Mouse (Mus musculus) ES-Bruce4 (cell line): ENCODE measurements around the gene Baiap2l2. TPM values are rescaled to one million over a fixed set of nuclear protein-coding genes. Genes with fewer than 3 reads are reported as not detected.
A peak's percentile ranks its signal among the peaks of the same experiment; 100 is the strongest.

Experiments used
- H3K27ac ChIP-seq: 2 replicates; pipeline ENCODE4 v1.5.1; 2012; ENCODE audit warnings: low read length, inconsistent platforms; ENCODE audit not compliant: insufficient read depth
- H3K27me3 ChIP-seq: 2 replicates; pipeline ENCODE4 v1.6.1; 2012; ENCODE audit warnings: mild to moderate bottlenecking, low read length, inconsistent platforms; ENCODE audit not compliant: control insufficient read depth, poor library complexity, insufficient read depth, severe bottlenecking
- H3K36me3 ChIP-seq: 2 replicates; pipeline ENCODE4 v1.6.1; 2012; ENCODE audit warnings: inconsistent platforms, mild to moderate bottlenecking, low read length, moderate library complexity; ENCODE audit not compliant: control insufficient read depth, poor library complexity, insufficient read depth, severe bottlenecking
- H3K4me1 ChIP-seq: one replicate; pipeline ENCODE4 v1.8.1; 2011; ENCODE audit warnings: low read length; ENCODE audit not compliant: control insufficient read depth, insufficient read depth
- H3K4me3 ChIP-seq: 2 replicates; pipeline ENCODE4 v1.5.1; 2011; ENCODE audit warnings: low read depth, mild to moderate bottlenecking, low read length
- H3K9ac ChIP-seq: 2 replicates; pipeline ENCODE4 v1.6.1; 2012; ENCODE audit warnings: low read depth, mild to moderate bottlenecking, inconsistent platforms; ENCODE audit not compliant: poor library complexity, severe bottlenecking
- H3K9me3 ChIP-seq: replicated peaks from 2 replicates; pipeline ENCODE4 v1.6.1; 2012; ENCODE audit warnings: mild to moderate bottlenecking, low read length, inconsistent platforms; ENCODE audit not compliant: control insufficient read depth, poor library complexity, insufficient read depth, severe bottlenecking
- CTCF ChIP-seq: IDR thresholded peaks from one replicate; pipeline ENCODE4 v1.8.1; 2011; ENCODE audit warnings: low read depth, low read length
- EP300 ChIP-seq: IDR thresholded peaks from 2 replicates; pipeline ENCODE4 v1.6.1; 2011; ENCODE audit warnings: low read depth, low read length; ENCODE audit not compliant: insufficient read depth
- POLR2A ChIP-seq: IDR thresholded peaks from one replicate; pipeline ENCODE4 v1.8.1; 2011; ENCODE audit warnings: low read length; ENCODE audit not compliant: insufficient read depth
- polyA plus RNA-seq: library from polyadenylated mRNA; stranded (reverse); fragments of >200 nt; gene quantifications from 2 replicates; pipeline ENCODE4 v1.2.4, GENCODE M21; 2011; ENCODE audit warnings: low read depth; ENCODE audit not compliant: missing spikeins, insufficient read depth, insufficient read length

Gene Baiap2l2
- polyA plus RNA-seq, 1 experiment, result 0.69 TPM

- Histone ChIP-seq H3K4me1 (peaks cover 2% of the 10 kb centered on the region), H3K4me3 (no peak overlapping the region), H3K9ac (no peak overlapping the region), H3K27me3 (no peaks in the 10 kb centered on the region), H3K36me3 (no peaks in the 10 kb centered on the region), H3K9me3 (no peaks in the 10 kb centered on the region), H3K27ac (no peak overlapping the region)
- TF ChIP-seq CTCF (no peak), EP300 (no peak), POLR2A (no peak)
Measured at GRCm38 (mm10) chr15:79282434-79282833, 2.9 kb downstream of the Baiap2l2 start.

- H3K4me3 ChIP-seq, result peak overlapping the region; percentile 41
- no peaks in the 10 kb centered on the region for H3K9me3 ChIP-seq
- peak overlapping the region; percentile 46 for H3K9ac ChIP-seq
- H3K4me1 ChIP-seq, result peaks cover 2% of the 10 kb centered on the region
- no peaks in the 10 kb centered on the region for H3K27me3 ChIP-seq
- peak overlapping the region; percentile 85 for H3K27ac ChIP-seq
- H3K36me3 ChIP-seq, result no peaks in the 10 kb centered on the region
- no peak for TF ChIP-seq CTCF
- TF ChIP-seq POLR2A, result no peak
- 0 out of 2 replicates have a peak, but pooled peaks have one; percentile 16 for TF ChIP-seq EP300
Measured at GRCm38 (mm10) chr15:79281389-79281788, 3.9 kb downstream of the Baiap2l2 start.

- no peak overlapping the region for H3K4me3 ChIP-seq
- TF ChIP-seq POLR2A (no peak), CTCF (peak; percentile 47)
- H3K27me3 ChIP-seq, result no peaks in the 10 kb centered on the region
- H3K36me3 ChIP-seq, result no peaks in the 10 kb centered on the region
- H3K9ac ChIP-seq, result no peak overlapping the region
- H3K27ac ChIP-seq, result no peak overlapping the region
- no peaks in the 10 kb centered on the region for H3K9me3 ChIP-seq
- H3K4me1 ChIP-seq, result peaks cover 2% of the 10 kb centered on the region
Measured at GRCm38 (mm10) chr15:79280850-79281249, 4.5 kb downstream of the Baiap2l2 start.

GRCm38 (mm10) chr15:79280209-79280608, 5.1 kb downstream of the Baiap2l2 start:
- peaks cover 2% of the 10 kb centered on the region for H3K4me1 ChIP-seq
- no peak overlapping the region for H3K9ac ChIP-seq
- H3K9me3 ChIP-seq, result no peaks in the 10 kb centered on the region
- no peak overlapping the region for H3K4me3 ChIP-seq
- no peaks in the 10 kb centered on the region for H3K36me3 ChIP-seq
- TF ChIP-seq POLR2A, result no peak
- 0 out of 2 replicates have a peak, but pooled peaks have one; percentile 40 for TF ChIP-seq EP300
- TF ChIP-seq CTCF, result peak; percentile 98
- H3K27ac ChIP-seq, result no peak overlapping the region
- H3K27me3 ChIP-seq, result no peaks in the 10 kb centered on the region

- H3K9ac ChIP-seq, result no peak overlapping the region
- no peaks in the 10 kb centered on the region for H3K9me3 ChIP-seq
- TF ChIP-seq CTCF (no peak), POLR2A (no peak), EP300 (no peak)
- H3K36me3 ChIP-seq, result no peaks in the 10 kb centered on the region
- H3K27ac ChIP-seq, result no peak overlapping the region
- H3K4me1 ChIP-seq, result peaks cover 2% of the 10 kb centered on the region
- H3K27me3 ChIP-seq, result no peaks in the 10 kb centered on the region
- no peak overlapping the region for H3K4me3 ChIP-seq
Measured at GRCm38 (mm10) chr15:79277728-79278127, 7.6 kb downstream of the Baiap2l2 start.

- Histone ChIP-seq H3K9ac (no peak overlapping the region), H3K4me3 (no peak overlapping the region), H3K27me3 (no peaks in the 10 kb centered on the region), H3K9me3 (no peaks in the 10 kb centered on the region), H3K4me1 (no peaks in the 10 kb centered on the region), H3K36me3 (no peaks in the 10 kb centered on the region), H3K27ac (no peak overlapping the region)
- no peak for TF ChIP-seq POLR2A
- no peak for TF ChIP-seq CTCF
- TF ChIP-seq EP300, result no peak
Measured at GRCm38 (mm10) chr15:79273020-79273419, 12.3 kb downstream of the Baiap2l2 start.
